Mouse (Mus musculus): ENCODE results near the gene Syne4. TPM values are rescaled to one million over a fixed set of nuclear protein-coding genes. Genes with fewer than 3 reads are reported as not detected.

Gene Syne4
- polyA plus RNA-seq, 1 experiment, result 0.04 TPM

DNA sequence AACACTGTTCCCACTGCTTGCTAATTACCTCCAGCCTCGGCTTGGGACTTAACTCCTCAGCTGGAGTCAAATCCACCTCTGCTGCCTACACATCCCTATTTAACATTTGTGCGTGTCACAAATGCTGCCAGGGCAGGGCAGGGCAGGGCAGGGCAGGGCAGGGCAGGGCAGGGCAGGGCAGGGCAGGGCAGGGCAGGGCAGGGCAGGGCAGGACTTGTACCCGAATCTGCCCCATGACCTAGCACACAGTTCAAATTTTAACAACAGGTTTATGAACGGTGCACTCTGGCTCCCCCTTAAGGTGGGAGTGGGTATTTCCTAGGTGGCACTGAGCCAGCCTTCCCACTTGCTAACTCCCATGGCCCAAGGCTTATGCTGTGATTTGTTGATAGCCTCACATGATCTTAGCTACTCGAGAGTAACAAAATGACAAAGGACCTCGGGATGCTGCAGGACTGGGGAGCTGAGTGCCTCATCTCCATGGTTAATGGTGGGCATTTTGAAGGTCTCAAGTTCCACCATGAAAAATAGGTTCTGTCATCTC, 38.7 kb downstream of the Syne4 start:
- Histone ChIP-seq H3K4me1 (ENCODE audit: control insufficient read depth) (no peaks in the 10 kb centered on the region), H3K4me3 (replicated peaks) (no peak overlapping the region), H3K36me3 (ENCODE audit: control insufficient read depth) (no peaks in the 10 kb centered on the region; the same call in 1 of the 2 replicates), H3K9me3 (ENCODE audit: control insufficient read depth, low read length) (no peaks in the 10 kb centered on the region), H3K27me3 (ENCODE audit: control insufficient read depth) (peaks cover 6% of the 10 kb centered on the region; the same call in 1 of the 2 replicates)
- TF ChIP-seq TAL1 (IDR thresholded peaks at IDR 0.05; ENCODE audit: low read length), result no peak
- TF ChIP-seq GATA1 (IDR thresholded peaks at IDR 0.05; ENCODE audit: low read length), result no peak

DNA sequence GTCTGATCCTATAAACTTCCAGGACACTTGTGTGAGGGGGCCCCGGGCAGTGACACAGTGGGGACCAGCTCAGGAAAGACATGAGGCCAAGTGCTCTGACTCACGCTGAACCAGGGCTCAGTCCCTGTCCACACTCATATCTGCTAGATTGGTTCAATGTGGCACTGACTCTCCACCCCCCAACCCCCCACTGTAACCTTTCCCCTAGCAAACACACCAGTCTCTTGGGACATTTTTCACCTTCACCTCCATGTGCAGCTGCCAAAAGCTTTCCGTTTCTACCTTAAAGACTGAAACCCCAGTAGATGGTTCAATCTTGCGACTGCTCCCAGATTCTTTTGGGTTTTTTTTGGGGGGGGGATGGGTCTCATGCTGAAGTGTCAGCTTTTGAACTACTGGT, 39.5 kb downstream of the Syne4 start:
- Histone ChIP-seq H3K9me3 (ENCODE audit: control insufficient read depth, low read length) (no peaks in the 10 kb centered on the region), H3K4me3 (replicated peaks) (no peak overlapping the region), H3K27me3 (ENCODE audit: control insufficient read depth) (no peaks in the 10 kb centered on the region), H3K36me3 (ENCODE audit: control insufficient read depth) (no peaks in the 10 kb centered on the region; the same call in 1 of the 2 replicates), H3K4me1 (ENCODE audit: control insufficient read depth) (no peaks in the 10 kb centered on the region)
- TF ChIP-seq TAL1 (IDR thresholded peaks at IDR 0.05; ENCODE audit: low read length), result no peak
- TF ChIP-seq GATA1 (IDR thresholded peaks at IDR 0.05; ENCODE audit: low read length), result no peak

GRCm38 (mm10) chr7:30358378-30359186, 44.0 kb downstream of the Syne4 start:
- no peaks in the 10 kb centered on the region for H3K4me1 ChIP-seq (ENCODE audit: control insufficient read depth)
- TF ChIP-seq TAL1 (IDR thresholded peaks at IDR 0.05; ENCODE audit: low read length) (no peak), GATA1 (IDR thresholded peaks at IDR 0.05; ENCODE audit: low read length) (no peak)
- no peaks in the 10 kb centered on the region; the same call in 1 of the 2 replicates for H3K36me3 ChIP-seq (ENCODE audit: control insufficient read depth)
- peaks cover 18% of the 10 kb centered on the region for H3K27me3 ChIP-seq (ENCODE audit: control insufficient read depth)
- H3K9me3 ChIP-seq (ENCODE audit: control insufficient read depth, low read length), result no peaks in the 10 kb centered on the region
- H3K4me3 ChIP-seq (replicated peaks), result no peak overlapping the region

DNA sequence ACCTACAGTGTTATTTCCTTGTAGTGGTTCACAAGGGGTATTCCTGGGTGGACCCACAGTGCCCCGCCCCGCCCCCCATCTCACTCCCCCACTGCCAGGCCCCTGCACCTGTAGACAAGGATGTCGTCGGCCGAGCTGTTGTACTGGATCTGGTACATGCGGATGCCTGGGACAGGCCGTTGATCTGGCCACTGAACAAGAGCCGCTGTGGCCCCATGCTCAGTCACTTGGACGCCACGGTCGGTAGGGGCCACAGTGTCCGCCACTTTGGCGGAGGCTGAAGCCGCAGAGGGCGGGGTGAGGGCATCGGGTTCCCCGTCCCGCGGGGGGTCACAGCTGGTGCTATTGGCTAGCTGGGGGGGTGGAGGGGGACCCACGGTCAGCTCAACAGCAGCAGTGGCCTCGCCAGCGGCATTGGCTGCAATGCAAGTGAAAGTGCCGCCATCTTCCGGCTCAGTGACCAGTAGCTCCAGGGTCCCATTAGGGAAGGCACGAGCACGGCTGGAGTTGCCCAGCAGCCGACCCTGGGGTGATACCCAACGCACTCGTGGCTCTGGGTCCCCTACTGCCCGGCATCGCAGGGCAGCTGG, 44.8 kb downstream of the Syne4 start:
- Histone ChIP-seq H3K4me3 (replicated peaks) (peak overlapping the region; percentile 14), H3K9me3 (ENCODE audit: control insufficient read depth, low read length) (no peaks in the 10 kb centered on the region), H3K36me3 (ENCODE audit: control insufficient read depth) (no peaks in the 10 kb centered on the region; the same call in 1 of the 2 replicates), H3K4me1 (ENCODE audit: control insufficient read depth) (no peaks in the 10 kb centered on the region), H3K27me3 (ENCODE audit: control insufficient read depth) (peaks cover 26% of the 10 kb centered on the region)
- TF ChIP-seq GATA1 (IDR thresholded peaks at IDR 0.05; ENCODE audit: low read length), result no peak
- no peak for TF ChIP-seq TAL1 (IDR thresholded peaks at IDR 0.05; ENCODE audit: low read length)

- H3K4me1 ChIP-seq (ENCODE audit: control insufficient read depth), result no peaks in the 10 kb centered on the region
- no peaks in the 10 kb centered on the region for H3K9me3 ChIP-seq (ENCODE audit: control insufficient read depth, low read length)
- TF ChIP-seq GATA1 (IDR thresholded peaks at IDR 0.05; ENCODE audit: low read length) (no peak), TAL1 (IDR thresholded peaks at IDR 0.05; ENCODE audit: low read length) (no peak)
- no peak overlapping the region for H3K4me3 ChIP-seq (replicated peaks)
- H3K36me3 ChIP-seq (ENCODE audit: control insufficient read depth), result no peaks in the 10 kb centered on the region; the same call in 1 of the 2 replicates
- H3K27me3 ChIP-seq (ENCODE audit: control insufficient read depth), result peaks cover 30% of the 10 kb centered on the region
Measured at GRCm38 (mm10) chr7:30360028-30360427, 45.4 kb downstream of the Syne4 start.

DNA sequence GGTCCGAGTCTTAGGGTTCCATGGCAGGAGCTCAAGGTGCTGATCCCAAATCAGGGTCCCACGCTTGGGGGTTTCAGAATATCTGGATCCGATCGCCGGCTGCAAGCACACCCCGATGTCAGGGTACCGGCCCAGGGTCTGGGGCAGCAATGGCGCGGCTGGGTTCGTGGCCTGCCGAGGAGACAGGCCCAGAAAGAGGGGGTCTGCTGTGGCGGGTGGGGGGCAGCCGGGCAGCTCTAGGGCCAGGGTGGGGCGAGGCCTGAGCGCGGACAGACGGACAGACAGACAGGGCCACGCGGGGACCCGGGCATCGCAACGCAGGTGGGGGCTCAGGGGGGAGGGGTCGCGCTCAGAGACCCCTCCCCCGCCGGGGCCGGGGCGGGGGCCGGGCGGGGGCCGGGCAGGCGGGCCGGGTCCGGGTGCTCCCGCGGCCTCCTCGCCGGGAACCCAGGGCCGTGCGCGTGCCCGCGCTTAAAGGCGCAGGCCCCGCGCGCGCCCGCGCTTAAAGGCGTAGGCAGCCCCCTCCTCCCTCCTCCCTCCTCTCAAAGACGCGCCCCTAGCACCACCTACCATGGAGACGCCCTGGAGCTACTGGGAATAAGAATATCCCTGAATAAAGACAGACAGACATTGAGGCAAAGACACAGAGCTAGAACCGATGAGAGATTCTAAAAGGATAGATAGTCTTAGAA, 48.2 kb downstream of the Syne4 start, which contains the start of gene Lrfn3:
Lrfn3 (minus strand) TSS at position 121 of the 692 bp plus-strand sequence.
- TF ChIP-seq TAL1 (IDR thresholded peaks at IDR 0.05; ENCODE audit: low read length) (no peak), GATA1 (IDR thresholded peaks at IDR 0.05; ENCODE audit: low read length) (no peak)
- no peaks in the 10 kb centered on the region for H3K9me3 ChIP-seq (ENCODE audit: control insufficient read depth, low read length)
- no peaks in the 10 kb centered on the region; the same call in 1 of the 2 replicates for H3K36me3 ChIP-seq (ENCODE audit: control insufficient read depth)
- H3K4me1 ChIP-seq (ENCODE audit: control insufficient read depth), result no peaks in the 10 kb centered on the region
- peak within 1 kb of the TSS; percentile 42 for H3K4me3 ChIP-seq (replicated peaks)
- H3K27me3 ChIP-seq (ENCODE audit: control insufficient read depth), result peaks cover 30% of the 10 kb centered on the region

DNA sequence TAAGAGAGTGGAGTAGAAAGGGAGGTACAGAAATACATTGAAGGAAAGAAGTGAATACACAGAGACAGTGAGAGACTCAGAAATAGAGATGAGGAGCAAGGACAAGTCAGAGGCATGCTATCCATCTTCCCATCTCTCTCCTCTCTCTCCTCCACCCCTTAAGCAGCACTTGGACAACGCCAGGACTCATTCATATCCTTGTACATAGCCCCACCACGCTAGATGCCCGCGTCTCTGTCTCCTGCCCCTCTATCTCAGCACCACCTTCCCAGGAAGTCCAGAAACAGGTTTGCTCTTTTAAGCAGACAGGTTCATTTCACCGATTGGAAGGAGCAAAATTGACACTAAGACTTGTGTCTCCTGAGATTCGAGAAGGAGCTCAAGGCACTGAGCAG, 48.7 kb downstream of the Syne4 start:
- peaks cover 30% of the 10 kb centered on the region for H3K27me3 ChIP-seq (ENCODE audit: control insufficient read depth)
- no peaks in the 10 kb centered on the region; the same call in 1 of the 2 replicates for H3K36me3 ChIP-seq (ENCODE audit: control insufficient read depth)
- no peaks in the 10 kb centered on the region for H3K9me3 ChIP-seq (ENCODE audit: control insufficient read depth, low read length)
- no peaks in the 10 kb centered on the region for H3K4me1 ChIP-seq (ENCODE audit: control insufficient read depth)
- no peak overlapping the region for H3K4me3 ChIP-seq (replicated peaks)
- TF ChIP-seq TAL1 (IDR thresholded peaks at IDR 0.05; ENCODE audit: low read length) (no peak), GATA1 (IDR thresholded peaks at IDR 0.05; ENCODE audit: low read length) (no peak)

DNA sequence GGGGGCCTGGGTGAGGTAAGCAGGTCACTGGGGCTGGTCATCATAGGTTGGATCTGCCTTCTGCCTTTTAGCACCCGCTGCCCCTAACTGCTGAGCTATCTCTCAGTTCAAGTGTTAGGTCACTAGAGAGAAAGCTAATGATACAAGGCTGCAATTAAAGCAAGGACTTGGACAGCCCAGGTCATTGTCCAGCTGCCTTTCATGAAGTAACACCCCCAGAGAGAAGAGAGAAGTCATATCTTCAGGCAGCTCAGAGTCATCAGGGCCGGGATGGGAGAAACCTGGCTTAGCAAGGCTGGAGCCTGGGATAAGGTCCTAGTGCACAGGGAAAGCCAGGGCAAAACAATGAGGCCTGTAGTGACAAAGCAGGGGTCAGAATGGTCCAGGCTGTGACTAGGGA, 52.9 kb downstream of the Syne4 start:
- Histone ChIP-seq H3K4me3 (replicated peaks) (no peak overlapping the region), H3K4me1 (ENCODE audit: control insufficient read depth) (no peaks in the 10 kb centered on the region), H3K27me3 (ENCODE audit: control insufficient read depth) (peaks cover 19% of the 10 kb centered on the region), H3K9me3 (ENCODE audit: control insufficient read depth, low read length) (no peaks in the 10 kb centered on the region), H3K36me3 (ENCODE audit: control insufficient read depth) (no peaks in the 10 kb centered on the region)
- TF ChIP-seq GATA1 (IDR thresholded peaks at IDR 0.05; ENCODE audit: low read length) (no peak), TAL1 (IDR thresholded peaks at IDR 0.05; ENCODE audit: low read length) (no peak)

Other genes with a start within 250 kb of the Syne4 start
- gene Zfp82, start 241.9 kb upstream of the Syne4 start, polyA plus RNA-seq (2012), result 0.02 TPM in 1 of 2 replicates, not detected in the other
- gene Gm26920, start 224.4 kb upstream of the Syne4 start, polyA plus RNA-seq (2012), result not detected in 2 replicates
- not detected in 2 replicates for gene Zfp566, start 224.3 kb upstream of the Syne4 start, polyA plus RNA-seq (2012)
- not detected in 2 replicates for gene Zfp260, start 220.0 kb upstream of the Syne4 start, polyA plus RNA-seq (2012)
- 0.11 TPM in 1 of 2 replicates, not detected in the other for gene Zfp382, start 192.9 kb upstream of the Syne4 start, polyA plus RNA-seq (2012)
- gene Zfp146, start 145.1 kb upstream of the Syne4 start, polyA plus RNA-seq (2012), result 0.14 and 0.46 TPM in 2 replicates
- gene Cox7a1, start 130.7 kb upstream of the Syne4 start, polyA plus RNA-seq (2012), result 0.12 TPM in 1 of 2 replicates, not detected in the other
- gene Capns1, start 116.0 kb upstream of the Syne4 start, polyA plus RNA-seq (2012), result 17.1 and 21.2 TPM in 2 replicates
- gene Polr2i, start 82.9 kb upstream of the Syne4 start, polyA plus RNA-seq (2012), result 9.4 and 10.9 TPM in 2 replicates
- 2.6 and 4.1 TPM in 2 replicates for gene Tbcb, start 82.5 kb upstream of the Syne4 start, polyA plus RNA-seq (2012)
- not detected in 2 replicates for gene Ovol3, start 79.1 kb upstream of the Syne4 start, polyA plus RNA-seq (2012)
- gene Thap8, start 34.7 kb upstream of the Syne4 start, polyA plus RNA-seq (2012), result 0.04 TPM in 1 of 2 replicates, not detected in the other
- 14.8 and 30.0 TPM in 2 replicates for gene Wdr62, start 34.4 kb upstream of the Syne4 start, polyA plus RNA-seq (2012)
- not detected in 2 replicates for gene Clip3, start 23.1 kb upstream of the Syne4 start, polyA plus RNA-seq (2012)
- 2.1 and 2.8 TPM in 2 replicates for gene Alkbh6, start 6.1 kb upstream of the Syne4 start, polyA plus RNA-seq (2012)
- gene E130208F15Rik, start 6.9 kb downstream of the Syne4 start, polyA plus RNA-seq (2012), result not detected in 2 replicates
- gene Sdhaf1, start 9.1 kb downstream of the Syne4 start, polyA plus RNA-seq (2012), result 0.45 and 0.47 TPM in 2 replicates
- gene Lrfn3, start 48.0 kb downstream of the Syne4 start, polyA plus RNA-seq (2012), result 0.05 TPM in 1 of 2 replicates, not detected in the other
- 0.91 and 1.6 TPM in 2 replicates for gene Tyrobp, start 99.0 kb downstream of the Syne4 start, polyA plus RNA-seq (2012)
- not detected in 2 replicates for gene Hcst, start 105.0 kb downstream of the Syne4 start, polyA plus RNA-seq (2012)
- gene Nfkbid, start 106.9 kb downstream of the Syne4 start, polyA plus RNA-seq (2012), result 0.23 and 0.30 TPM in 2 replicates
- gene Aplp1, start 130.7 kb downstream of the Syne4 start, polyA plus RNA-seq (2012), result 0.13 and 0.33 TPM in 2 replicates
- gene Kirrel2, start 142.9 kb downstream of the Syne4 start, polyA plus RNA-seq (2012), result 0.02 and 0.05 TPM in 2 replicates
- gene Nphs1, start 143.5 kb downstream of the Syne4 start, polyA plus RNA-seq (2012), result not detected in 2 replicates
- gene Prodh2, start 178.8 kb downstream of the Syne4 start, polyA plus RNA-seq (2012), result 0.11 and 0.36 TPM in 2 replicates
- gene Arhgap33, start 220.3 kb downstream of the Syne4 start, polyA plus RNA-seq (2012), result 11.7 and 13.0 TPM in 2 replicates
- 3.7 and 6.8 TPM in 2 replicates for gene Hspb6, start 237.4 kb downstream of the Syne4 start, polyA plus RNA-seq (2012)
- gene Proser3, start 237.5 kb downstream of the Syne4 start, polyA plus RNA-seq (2012), result 1.9 and 2.3 TPM in 2 replicates
- gene Lin37, start 245.0 kb downstream of the Syne4 start, polyA plus RNA-seq (2012), result 14.5 and 17.0 TPM in 2 replicates
- gene U2af1l4, start 248.5 kb downstream of the Syne4 start, polyA plus RNA-seq (2012), result 5.6 and 7.7 TPM in 2 replicates
- 0.15 and 0.18 TPM in 2 replicates for gene Gm49396, start 248.5 kb downstream of the Syne4 start, polyA plus RNA-seq (2012)
- 8.0 and 8.9 TPM in 2 replicates for gene Psenen, start 248.8 kb downstream of the Syne4 start, polyA plus RNA-seq (2012)